Mouse (Mus musculus): ENCODE measurements around the gene Car9. TPM values are rescaled to one million over a fixed set of nuclear protein-coding genes. Genes with fewer than 3 reads are reported as not detected.

The Car9 gene
- polyA plus RNA-seq (2012; ENCODE audit: insufficient read depth, low replicate concordance) = 1.4 and 11.2 TPM in 2 replicates

DNA sequence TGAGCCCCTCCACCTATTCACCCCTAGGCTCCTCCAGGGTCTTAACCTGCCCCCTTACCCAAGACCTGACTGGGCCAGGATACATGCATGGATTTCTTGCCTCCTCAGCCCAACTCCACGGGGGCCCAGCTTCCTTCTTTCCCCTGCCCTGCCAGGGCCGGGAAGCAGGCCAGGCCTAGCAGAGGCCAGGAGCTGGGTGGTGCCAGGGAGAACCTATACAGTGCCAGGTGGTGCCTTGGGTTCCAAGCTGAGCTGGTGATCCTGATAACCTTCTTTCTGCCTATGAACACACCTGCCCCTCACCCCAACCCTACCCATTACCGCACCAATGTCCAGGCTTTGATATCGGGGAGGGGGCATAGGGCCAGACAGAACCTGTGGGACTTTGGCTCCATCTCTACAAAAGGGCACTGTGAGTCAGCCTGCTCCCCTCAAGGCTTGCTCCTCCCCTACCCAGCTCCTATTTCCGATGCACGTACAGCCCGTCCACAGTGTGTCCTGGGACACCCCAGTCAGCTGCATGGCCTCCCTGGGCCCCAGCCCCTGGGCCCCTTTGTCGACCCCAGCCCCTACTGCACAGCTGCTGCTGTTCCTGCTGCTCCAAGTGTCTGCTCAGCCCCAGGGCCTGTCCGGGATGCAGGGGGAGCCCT is at the start of gene Car9:
Gene Car9 (plus strand): TSS at position 431 of the 650 bp plus-strand sequence.
- TF ChIP-seq GATA1 (IDR thresholded peaks at IDR 0.05; ENCODE audit: borderline replicate concordance, low read length) (no peak), FLI1 (IDR thresholded peaks at IDR 0.05; ENCODE audit: low read length) (no peak)
- H3K27me3 ChIP-seq (replicated peaks) = no peaks in the 10 kb centered on the region
- peaks cover 74% of the 10 kb centered on the region for H3K4me1 ChIP-seq
- H3K9me3 ChIP-seq = no peaks in the 10 kb centered on the region
- H3K4me3 ChIP-seq (replicated peaks) = peak within 1 kb of the TSS; percentile 94
- peaks cover 38% of the 10 kb centered on the region for H3K36me3 ChIP-seq (replicated peaks; ENCODE audit: low read length)

GRCm38 (mm10) chr4:43457124-43457523 is 49.6 kb upstream of the Car9 start:
- peaks cover 4% of the 10 kb centered on the region; the same call in 1 of the 2 replicates for H3K9me3 ChIP-seq
- TF ChIP-seq FLI1 (IDR thresholded peaks at IDR 0.05; ENCODE audit: low read length) = no peak
- TF ChIP-seq GATA1 (IDR thresholded peaks at IDR 0.05; ENCODE audit: borderline replicate concordance, low read length) = no peak
- H3K4me1 ChIP-seq = peaks cover 57% of the 10 kb centered on the region
- no peaks in the 10 kb centered on the region for H3K36me3 ChIP-seq (replicated peaks; ENCODE audit: low read length)
- peaks cover 47% of the 10 kb centered on the region for H3K27me3 ChIP-seq (replicated peaks)
- no peak overlapping the region for H3K4me3 ChIP-seq (replicated peaks)

DNA sequence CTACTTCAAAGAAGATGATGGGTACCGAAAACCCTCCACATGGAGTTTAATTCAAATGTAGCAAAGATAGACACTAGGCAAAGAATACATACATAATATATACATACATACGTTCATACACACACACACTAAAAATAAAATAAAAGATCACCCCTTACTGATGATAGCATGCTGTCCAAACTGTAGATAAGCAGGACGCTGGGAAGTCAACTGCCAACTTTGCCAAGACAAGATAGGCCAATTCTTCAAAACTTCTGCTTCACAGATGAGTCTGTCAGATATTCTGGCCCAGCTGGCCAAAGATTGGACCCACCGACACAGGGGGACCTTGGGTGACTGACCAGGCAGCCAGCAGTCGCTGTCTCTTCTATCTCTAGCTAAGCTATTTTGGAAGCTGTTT is 43.7 kb upstream of the Car9 start:
- no peaks in the 10 kb centered on the region for H3K36me3 ChIP-seq (replicated peaks; ENCODE audit: low read length)
- H3K9me3 ChIP-seq = peaks cover 9% of the 10 kb centered on the region
- TF ChIP-seq GATA1 (IDR thresholded peaks at IDR 0.05; ENCODE audit: borderline replicate concordance, low read length) (no peak), FLI1 (IDR thresholded peaks at IDR 0.05; ENCODE audit: low read length) (no peak)
- H3K4me3 ChIP-seq (replicated peaks) = no peak overlapping the region
- peaks cover 25% of the 10 kb centered on the region for H3K27me3 ChIP-seq (replicated peaks)
- peaks cover 11% of the 10 kb centered on the region for H3K4me1 ChIP-seq

DNA sequence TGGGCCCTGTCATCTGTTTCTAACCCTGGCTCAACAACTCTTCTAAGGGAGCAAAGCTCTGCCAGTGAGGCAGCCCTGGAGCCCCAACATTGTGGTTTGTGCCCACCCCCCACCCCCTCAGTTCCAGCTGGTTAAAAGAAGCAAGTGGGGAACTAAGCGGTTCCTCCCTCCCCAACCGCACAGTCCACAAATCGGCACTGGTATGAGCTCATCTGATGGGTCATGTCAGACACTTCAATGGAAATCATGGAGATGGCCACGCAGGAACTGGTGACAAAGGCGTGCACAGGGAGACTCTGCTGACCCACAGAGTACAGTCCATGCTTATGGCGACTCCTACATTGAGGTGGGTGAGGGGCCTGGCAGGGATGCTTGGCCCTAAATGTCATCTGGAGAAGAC is 40.8 kb upstream of the Car9 start:
- Histone ChIP-seq H3K36me3 (replicated peaks; ENCODE audit: low read length) (no peaks in the 10 kb centered on the region), H3K4me3 (replicated peaks) (no peak overlapping the region), H3K27me3 (replicated peaks) (peaks cover 30% of the 10 kb centered on the region), H3K9me3 (peaks cover 9% of the 10 kb centered on the region), H3K4me1 (peaks cover 11% of the 10 kb centered on the region)
- TF ChIP-seq GATA1 (IDR thresholded peaks at IDR 0.05; ENCODE audit: borderline replicate concordance, low read length) (no peak), FLI1 (IDR thresholded peaks at IDR 0.05; ENCODE audit: low read length) (no peak)

DNA sequence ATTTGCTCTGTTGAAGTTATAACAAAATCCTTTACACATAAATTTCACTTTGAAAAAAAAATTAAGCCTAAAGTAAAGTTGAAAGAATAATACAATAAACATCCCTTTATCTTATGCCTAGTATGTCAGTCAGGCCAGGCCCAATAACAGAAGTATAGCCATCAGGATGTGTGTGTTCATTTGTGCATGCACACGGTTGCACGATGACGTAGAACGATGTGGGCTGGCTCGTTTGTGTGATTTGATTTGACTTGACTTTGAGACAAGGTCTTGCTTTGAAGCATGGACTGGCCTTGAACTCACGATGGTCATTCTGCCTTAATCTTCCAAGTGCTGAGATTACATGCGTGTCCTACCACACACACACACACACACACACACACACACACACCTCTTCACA is 39.9 kb upstream of the Car9 start:
- H3K36me3 ChIP-seq (replicated peaks; ENCODE audit: low read length) = no peaks in the 10 kb centered on the region
- TF ChIP-seq FLI1 (IDR thresholded peaks at IDR 0.05; ENCODE audit: low read length) (no peak), GATA1 (IDR thresholded peaks at IDR 0.05; ENCODE audit: borderline replicate concordance, low read length) (no peak)
- H3K4me1 ChIP-seq = peaks cover 6% of the 10 kb centered on the region
- peaks cover 30% of the 10 kb centered on the region for H3K27me3 ChIP-seq (replicated peaks)
- H3K9me3 ChIP-seq = peaks cover 9% of the 10 kb centered on the region
- no peak overlapping the region for H3K4me3 ChIP-seq (replicated peaks)

- Histone ChIP-seq H3K4me1 (peaks cover 16% of the 10 kb centered on the region), H3K27me3 (replicated peaks) (peaks cover 25% of the 10 kb centered on the region), H3K4me3 (replicated peaks) (no peak overlapping the region), H3K9me3 (no peaks in the 10 kb centered on the region; the same call in 1 of the 2 replicates), H3K36me3 (replicated peaks; ENCODE audit: low read length) (no peaks in the 10 kb centered on the region)
- TF ChIP-seq GATA1 (IDR thresholded peaks at IDR 0.05; ENCODE audit: borderline replicate concordance, low read length) (no peak), FLI1 (IDR thresholded peaks at IDR 0.05; ENCODE audit: low read length) (no peak)
Measured at GRCm38 (mm10) chr4:43470301-43470700, 36.5 kb upstream of the Car9 start.

DNA sequence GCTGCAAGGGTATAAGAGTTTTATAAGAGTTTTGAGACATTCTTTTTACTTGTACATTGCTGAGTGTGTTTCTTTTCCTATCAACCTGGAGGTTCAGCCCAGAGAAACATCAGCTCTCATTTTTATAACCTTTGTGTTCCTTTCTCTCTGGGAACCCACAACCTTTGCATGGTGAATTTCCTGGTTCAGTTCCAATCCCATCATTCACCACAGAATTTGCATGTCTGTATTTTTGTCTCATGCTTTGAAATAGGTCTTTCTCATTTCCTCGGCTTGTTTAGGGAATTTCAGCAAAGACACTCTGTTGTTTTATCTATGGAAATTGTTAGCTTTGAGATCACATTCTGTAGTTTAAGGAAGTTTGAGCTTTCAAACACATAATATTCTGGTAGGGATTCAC is 33.1 kb upstream of the Car9 start:
- H3K9me3 ChIP-seq = no peaks in the 10 kb centered on the region; the same call in 1 of the 2 replicates
- TF ChIP-seq GATA1 (IDR thresholded peaks at IDR 0.05; ENCODE audit: borderline replicate concordance, low read length) (no peak), FLI1 (IDR thresholded peaks at IDR 0.05; ENCODE audit: low read length) (no peak)
- peaks cover 22% of the 10 kb centered on the region for H3K4me1 ChIP-seq
- H3K36me3 ChIP-seq (replicated peaks; ENCODE audit: low read length) = no peaks in the 10 kb centered on the region
- H3K27me3 ChIP-seq (replicated peaks) = peaks cover 6% of the 10 kb centered on the region
- H3K4me3 ChIP-seq (replicated peaks) = no peak overlapping the region

DNA sequence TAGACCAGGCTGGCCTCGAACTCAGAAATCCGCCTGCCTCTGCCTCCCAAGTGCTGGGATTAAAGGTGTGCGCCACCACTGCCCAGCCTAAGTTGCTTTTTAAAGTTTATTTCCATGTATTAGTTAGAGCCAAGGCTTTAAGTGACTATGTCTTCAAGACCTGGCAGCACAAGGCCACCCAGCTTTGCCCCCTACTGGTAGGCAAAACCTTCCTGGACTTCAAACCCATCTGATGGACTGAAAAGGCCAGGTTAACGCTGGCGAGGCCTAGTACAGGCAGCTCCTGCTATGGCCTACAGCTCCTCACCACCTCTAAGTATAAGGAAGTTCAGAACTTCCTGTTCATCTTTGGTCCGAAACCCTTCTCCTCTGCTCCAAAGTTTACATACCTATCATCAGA is 30.2 kb upstream of the Car9 start:
- Histone ChIP-seq H3K4me3 (replicated peaks) (no peak overlapping the region), H3K27me3 (replicated peaks) (no peaks in the 10 kb centered on the region), H3K4me1 (peaks cover 39% of the 10 kb centered on the region), H3K36me3 (replicated peaks; ENCODE audit: low read length) (no peaks in the 10 kb centered on the region), H3K9me3 (no peaks in the 10 kb centered on the region)
- TF ChIP-seq GATA1 (IDR thresholded peaks at IDR 0.05; ENCODE audit: borderline replicate concordance, low read length) = no peak
- TF ChIP-seq FLI1 (IDR thresholded peaks at IDR 0.05; ENCODE audit: low read length) = no peak

DNA sequence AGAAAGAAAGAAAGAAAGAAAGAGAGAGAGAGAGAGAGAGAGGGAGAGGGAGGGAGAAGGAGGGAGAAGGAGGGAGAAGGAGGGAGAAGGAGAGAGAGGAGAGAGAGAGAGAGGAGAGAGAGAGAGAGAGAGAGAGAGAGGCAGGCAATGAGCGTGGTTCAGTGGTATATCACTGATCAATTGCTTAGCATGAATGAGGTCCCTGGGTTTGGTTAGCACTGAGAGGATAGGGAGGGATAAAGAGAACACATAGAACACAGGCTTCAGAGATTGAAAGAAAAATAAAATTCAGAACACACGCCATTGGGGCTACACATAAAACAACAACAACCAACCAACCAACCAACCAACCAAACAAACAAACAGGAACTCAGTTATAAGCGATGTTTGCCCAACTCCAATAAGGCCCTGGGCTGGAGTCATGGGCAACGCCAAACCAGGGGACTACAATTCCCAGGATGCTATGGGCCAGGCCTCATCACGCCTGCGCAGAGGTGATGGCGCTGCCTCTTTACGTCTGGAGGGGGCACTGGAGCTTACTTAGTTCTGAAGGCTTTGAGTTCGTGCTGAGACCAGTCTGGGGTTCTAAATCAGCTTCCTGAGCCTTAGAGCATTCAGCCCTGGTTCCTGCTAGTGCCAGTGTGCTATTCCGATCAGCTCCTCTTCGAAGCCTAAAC is 28.8 kb upstream of the Car9 start:
- peak overlapping the region; percentile 92 for H3K4me3 ChIP-seq (replicated peaks)
- H3K9me3 ChIP-seq = no peaks in the 10 kb centered on the region
- H3K4me1 ChIP-seq = peaks cover 53% of the 10 kb centered on the region
- H3K27me3 ChIP-seq (replicated peaks) = peaks cover 6% of the 10 kb centered on the region
- no peak for TF ChIP-seq FLI1 (IDR thresholded peaks at IDR 0.05; ENCODE audit: low read length)
- TF ChIP-seq GATA1 (IDR thresholded peaks at IDR 0.05; ENCODE audit: borderline replicate concordance, low read length) = no peak
- H3K36me3 ChIP-seq (replicated peaks; ENCODE audit: low read length) = no peaks in the 10 kb centered on the region

DNA sequence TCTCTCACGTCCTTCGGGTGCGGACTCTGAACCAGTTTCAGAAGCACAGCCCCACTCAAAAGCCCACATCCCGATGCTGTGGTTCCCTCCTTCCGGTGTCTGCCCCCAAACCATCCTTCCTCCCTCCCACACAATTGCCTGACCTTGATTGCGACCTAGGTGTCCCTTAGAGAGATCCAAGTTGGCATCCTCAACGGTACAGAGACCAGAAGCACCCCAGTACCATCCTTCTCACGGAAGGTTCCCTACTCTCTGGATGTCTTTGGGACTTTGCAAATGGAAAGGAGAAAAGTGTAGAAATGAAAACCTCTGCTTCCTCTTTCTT is 28.3 kb upstream of the Car9 start:
- peaks cover 58% of the 10 kb centered on the region for H3K4me1 ChIP-seq
- no peaks in the 10 kb centered on the region for H3K9me3 ChIP-seq
- no peaks in the 10 kb centered on the region for H3K36me3 ChIP-seq (replicated peaks; ENCODE audit: low read length)
- peaks cover 10% of the 10 kb centered on the region for H3K27me3 ChIP-seq (replicated peaks)
- TF ChIP-seq FLI1 (IDR thresholded peaks at IDR 0.05; ENCODE audit: low read length) = no peak
- peak overlapping the region; percentile 92 for H3K4me3 ChIP-seq (replicated peaks)
